Mouse (Mus musculus) layer of hippocampus, adult 9-10 months (tissue): ENCODE measurements around the gene Cnih3.

Experiments used
- DNase-seq: peaks from one replicate; pipeline ENCODE4 v3.0.0; 2022; ENCODE audit warnings: low spot score

Gene Cnih3

GRCm38 (mm10) chr1:181353200-181354097 is 1.0 kb downstream of the Cnih3 start:
- no peak for DNase-seq

GRCm38 (mm10) chr1:181355683-181356082 is 3.3 kb downstream of the Cnih3 start:
- no peak for DNase-seq

- no peak for DNase-seq
Observed at GRCm38 (mm10) chr1:181357870-181358269, 5.4 kb downstream of the Cnih3 start.

GRCm38 (mm10) chr1:181358526-181358925 is 6.1 kb downstream of the Cnih3 start:
- DNase-seq = no peak

- no peak for DNase-seq
Observed at GRCm38 (mm10) chr1:181360732-181361131, 8.3 kb downstream of the Cnih3 start.

GRCm38 (mm10) chr1:181364025-181364424 is 11.6 kb downstream of the Cnih3 start:
- no peak for DNase-seq

GRCm38 (mm10) chr1:181365376-181365775 is 12.9 kb downstream of the Cnih3 start:
- no peak for DNase-seq

GRCm38 (mm10) chr1:181368789-181369570 is 16.6 kb downstream of the Cnih3 start:
- no peak for DNase-seq

GRCm38 (mm10) chr1:181370370-181370769 is 17.9 kb downstream of the Cnih3 start:
- DNase-seq = no peak

GRCm38 (mm10) chr1:181371226-181371625 is 18.8 kb downstream of the Cnih3 start:
- no peak for DNase-seq

GRCm38 (mm10) chr1:181372306-181372705 is 19.9 kb downstream of the Cnih3 start:
- no peak for DNase-seq

GRCm38 (mm10) chr1:181374627-181375374 is 22.4 kb downstream of the Cnih3 start:
- DNase-seq = no peak

- DNase-seq = no peak
Observed at GRCm38 (mm10) chr1:181376431-181376830, 24.0 kb downstream of the Cnih3 start.

GRCm38 (mm10) chr1:181379664-181380063 is 27.2 kb downstream of the Cnih3 start:
- no peak for DNase-seq

GRCm38 (mm10) chr1:181381410-181382010 is 29.1 kb downstream of the Cnih3 start:
- DNase-seq = peak; percentile 59

GRCm38 (mm10) chr1:181389264-181389663 is 36.8 kb downstream of the Cnih3 start:
- DNase-seq = no peak

GRCm38 (mm10) chr1:181392489-181392888 is 40.1 kb downstream of the Cnih3 start:
- no peak for DNase-seq

- peak; percentile 57 for DNase-seq
Observed at GRCm38 (mm10) chr1:181393250-181394149, 41.1 kb downstream of the Cnih3 start.

- no peak for DNase-seq
Observed at GRCm38 (mm10) chr1:181395234-181395828, 42.9 kb downstream of the Cnih3 start.

- no peak for DNase-seq
Observed at GRCm38 (mm10) chr1:181399179-181399578, 46.8 kb downstream of the Cnih3 start.
